Mouse (Mus musculus): ENCODE data around the gene Prelid3b. TPM values are rescaled to one million over a fixed set of nuclear protein-coding genes. Genes with fewer than 3 reads are reported as not detected.
A peak's percentile ranks its signal among the peaks of the same experiment; 100 is the strongest.

Prelid3b gene
- polyA plus RNA-seq, 1 experiment: 46.1 TPM

- no peak overlapping the region for H3K27ac ChIP-seq (ENCODE audit: control insufficient read depth, insufficient read depth, low read depth, low read length)
- H3K36me3 ChIP-seq (ENCODE audit: control insufficient read depth, insufficient read depth, low read length): no peaks in the 10 kb centered on the region
- no peaks in the 10 kb centered on the region for H3K4me1 ChIP-seq (ENCODE audit: control insufficient read depth, insufficient read depth, low read length)
- H3K4me3 ChIP-seq (ENCODE audit: control insufficient read depth, low read depth, low read length): no peak overlapping the region
- TF ChIP-seq POLR2A (IDR thresholded peaks at IDR 0.05; ENCODE audit: control insufficient read depth, low read depth, low read length) (no peak), CTCF (IDR thresholded peaks at IDR 0.05; ENCODE audit: control insufficient read depth, insufficient read depth, insufficient replicate concordance, low read depth, low read length) (no peak)
- no peaks in the 10 kb centered on the region for H3K27me3 ChIP-seq (ENCODE audit: control insufficient read depth, insufficient read depth, low read length)
Observed at GRCm38 (mm10) chr2:174502831-174503460, 30.1 kb upstream of the Prelid3b start.

DNA sequence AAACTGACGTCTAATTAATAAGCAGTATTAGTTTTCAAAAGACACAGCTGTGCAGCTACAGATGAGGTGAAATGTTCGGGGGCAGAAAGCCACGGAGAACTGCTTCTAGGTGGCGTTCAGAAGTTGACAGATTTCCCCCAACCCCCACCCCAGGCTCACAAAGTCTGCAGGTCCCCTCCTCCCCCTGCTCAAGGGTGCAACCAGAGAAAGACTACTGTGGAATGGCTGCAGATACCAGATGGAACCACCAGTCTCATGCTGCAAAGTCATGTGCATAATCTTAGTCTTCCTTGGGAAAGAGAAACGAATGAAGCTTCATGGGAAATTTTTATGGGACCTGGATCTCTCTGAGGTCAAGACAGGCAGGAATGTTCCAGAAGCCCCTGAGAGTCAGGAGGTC, 29.4 kb upstream of the Prelid3b start:
- no peaks in the 10 kb centered on the region for H3K36me3 ChIP-seq (ENCODE audit: control insufficient read depth, insufficient read depth, low read length)
- no peak overlapping the region for H3K27ac ChIP-seq (ENCODE audit: control insufficient read depth, insufficient read depth, low read depth, low read length)
- no peaks in the 10 kb centered on the region for H3K4me1 ChIP-seq (ENCODE audit: control insufficient read depth, insufficient read depth, low read length)
- H3K4me3 ChIP-seq (ENCODE audit: control insufficient read depth, low read depth, low read length): no peak overlapping the region
- TF ChIP-seq POLR2A (IDR thresholded peaks at IDR 0.05; ENCODE audit: control insufficient read depth, low read depth, low read length): no peak
- TF ChIP-seq CTCF (IDR thresholded peaks at IDR 0.05; ENCODE audit: control insufficient read depth, insufficient read depth, insufficient replicate concordance, low read depth, low read length): no peak
- H3K27me3 ChIP-seq (ENCODE audit: control insufficient read depth, insufficient read depth, low read length): no peaks in the 10 kb centered on the region

DNA sequence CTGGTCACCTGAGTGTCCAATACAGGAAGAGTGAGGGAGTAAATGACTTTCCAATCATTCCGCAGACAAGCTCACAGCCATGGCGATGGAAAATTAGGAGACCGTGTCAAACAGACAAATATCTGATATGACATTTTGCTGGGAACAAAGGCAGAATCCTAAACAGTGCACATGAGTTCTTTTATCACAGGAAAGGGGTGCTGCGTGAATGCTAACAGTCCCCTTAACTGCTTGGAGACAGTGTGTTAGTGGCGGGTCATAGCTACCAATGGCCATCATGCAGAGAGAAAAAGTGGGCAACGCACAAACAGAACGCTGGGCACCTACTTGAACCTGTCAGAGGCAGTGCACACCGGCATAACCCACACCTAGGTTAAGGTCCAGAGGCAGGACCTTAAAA, 28.6 kb upstream of the Prelid3b start:
- no peak for TF ChIP-seq POLR2A (IDR thresholded peaks at IDR 0.05; ENCODE audit: control insufficient read depth, low read depth, low read length)
- TF ChIP-seq CTCF (IDR thresholded peaks at IDR 0.05; ENCODE audit: control insufficient read depth, insufficient read depth, insufficient replicate concordance, low read depth, low read length): no peak
- Histone ChIP-seq H3K4me3 (ENCODE audit: control insufficient read depth, low read depth, low read length) (no peak overlapping the region), H3K27me3 (ENCODE audit: control insufficient read depth, insufficient read depth, low read length) (no peaks in the 10 kb centered on the region), H3K36me3 (ENCODE audit: control insufficient read depth, insufficient read depth, low read length) (no peaks in the 10 kb centered on the region), H3K4me1 (ENCODE audit: control insufficient read depth, insufficient read depth, low read length) (no peaks in the 10 kb centered on the region), H3K27ac (ENCODE audit: control insufficient read depth, insufficient read depth, low read depth, low read length) (no peak overlapping the region)

DNA sequence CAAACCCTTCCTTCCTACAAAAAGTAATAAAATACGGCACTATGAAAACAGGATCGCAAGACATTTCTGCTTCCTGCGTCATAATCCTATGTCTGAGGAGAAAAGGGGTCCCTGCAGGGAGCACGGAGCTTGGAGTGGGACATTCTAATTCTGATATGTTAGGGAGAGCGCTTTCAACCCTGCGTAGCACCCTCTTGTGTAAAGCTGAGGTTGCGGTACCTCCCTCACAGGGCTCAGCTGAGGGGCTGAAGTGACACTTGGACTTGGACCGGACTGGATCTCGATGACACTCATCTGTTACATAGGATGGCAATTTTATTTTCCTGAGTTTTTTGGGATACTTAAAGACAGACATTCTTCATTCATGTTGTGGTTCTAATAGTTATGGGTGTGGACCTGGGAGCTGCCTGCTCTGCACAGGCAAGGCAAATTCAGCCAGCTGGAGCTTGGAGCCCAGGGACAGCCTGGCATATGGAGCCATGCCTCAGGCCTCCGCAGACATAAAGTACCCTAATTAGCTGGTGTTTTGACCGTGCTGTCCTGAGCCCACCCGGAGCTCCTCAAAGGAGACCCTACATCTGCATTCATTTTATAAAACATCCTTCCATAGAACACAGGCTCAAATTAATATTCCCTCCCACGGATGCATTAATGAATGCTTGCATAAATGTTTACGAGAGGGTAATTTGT, 28.1 kb upstream of the Prelid3b start:
- TF ChIP-seq POLR2A (IDR thresholded peaks at IDR 0.05; ENCODE audit: control insufficient read depth, low read depth, low read length) (no peak), CTCF (IDR thresholded peaks at IDR 0.05; ENCODE audit: control insufficient read depth, insufficient read depth, insufficient replicate concordance, low read depth, low read length) (no peak)
- no peak overlapping the region for H3K27ac ChIP-seq (ENCODE audit: control insufficient read depth, insufficient read depth, low read depth, low read length)

DNA sequence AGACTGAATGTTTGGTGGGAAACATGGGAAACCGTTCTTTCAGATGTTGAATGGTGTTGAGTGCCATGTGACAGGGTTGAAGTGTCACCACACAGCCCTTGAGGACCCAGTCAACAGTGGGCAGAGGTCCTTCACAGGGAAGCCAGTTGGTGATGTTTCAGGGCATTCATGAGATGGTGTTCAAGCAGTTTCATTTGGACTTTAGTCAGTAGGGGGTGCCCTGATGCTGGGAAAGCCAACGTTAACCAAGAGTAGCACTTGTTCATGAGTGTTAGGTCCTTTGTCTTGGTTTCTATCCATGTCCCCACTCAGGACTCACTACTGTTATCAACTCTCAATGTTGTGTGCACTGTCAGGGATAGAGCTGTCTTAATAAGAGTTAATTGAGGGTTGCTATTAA, 20.0 kb upstream of the Prelid3b start:
- no peaks in the 10 kb centered on the region for H3K27me3 ChIP-seq (ENCODE audit: control insufficient read depth, insufficient read depth, low read length)
- TF ChIP-seq CTCF (IDR thresholded peaks at IDR 0.05; ENCODE audit: control insufficient read depth, insufficient read depth, insufficient replicate concordance, low read depth, low read length): no peak
- TF ChIP-seq POLR2A (IDR thresholded peaks at IDR 0.05; ENCODE audit: control insufficient read depth, low read depth, low read length): no peak
- H3K36me3 ChIP-seq (ENCODE audit: control insufficient read depth, insufficient read depth, low read length): no peaks in the 10 kb centered on the region
- no peak overlapping the region for H3K4me3 ChIP-seq (ENCODE audit: control insufficient read depth, low read depth, low read length)
- H3K27ac ChIP-seq (ENCODE audit: control insufficient read depth, insufficient read depth, low read depth, low read length): no peak overlapping the region
- H3K4me1 ChIP-seq (ENCODE audit: control insufficient read depth, insufficient read depth, low read length): no peaks in the 10 kb centered on the region

More for the DNA sequence above, 28.1 kb upstream of the Prelid3b start:
- Histone ChIP-seq H3K4me1 (ENCODE audit: control insufficient read depth, insufficient read depth, low read length) (no peaks in the 10 kb centered on the region), H3K27me3 (ENCODE audit: control insufficient read depth, insufficient read depth, low read length) (no peaks in the 10 kb centered on the region), H3K36me3 (ENCODE audit: control insufficient read depth, insufficient read depth, low read length) (no peaks in the 10 kb centered on the region), H3K4me3 (ENCODE audit: control insufficient read depth, low read depth, low read length) (no peak overlapping the region)

DNA sequence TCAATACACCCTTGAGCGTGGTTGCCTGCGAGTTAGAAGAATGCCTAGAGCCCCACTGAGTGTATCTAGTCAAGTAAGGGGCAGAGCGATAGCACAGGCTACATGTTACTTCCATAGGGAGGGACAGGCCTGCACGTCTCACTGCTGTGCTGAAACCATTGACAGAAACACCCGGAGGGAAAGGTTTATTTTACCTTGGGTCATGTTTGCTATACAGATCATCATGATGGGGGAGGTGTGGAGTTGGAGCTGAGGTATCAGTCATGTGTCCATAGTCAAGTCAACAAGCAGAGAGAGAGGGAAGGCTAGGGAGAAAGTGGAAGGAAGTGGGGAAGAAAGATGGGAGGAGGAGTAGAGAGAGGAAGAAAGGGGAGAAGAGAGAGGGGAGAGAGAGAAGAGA, 14.1 kb upstream of the Prelid3b start:
- Histone ChIP-seq H3K36me3 (ENCODE audit: control insufficient read depth, insufficient read depth, low read length) (no peaks in the 10 kb centered on the region), H3K27me3 (ENCODE audit: control insufficient read depth, insufficient read depth, low read length) (no peaks in the 10 kb centered on the region), H3K4me3 (ENCODE audit: control insufficient read depth, low read depth, low read length) (no peak overlapping the region), H3K4me1 (ENCODE audit: control insufficient read depth, insufficient read depth, low read length) (no peaks in the 10 kb centered on the region), H3K27ac (ENCODE audit: control insufficient read depth, insufficient read depth, low read depth, low read length) (no peak overlapping the region)
- TF ChIP-seq CTCF (IDR thresholded peaks at IDR 0.05; ENCODE audit: control insufficient read depth, insufficient read depth, insufficient replicate concordance, low read depth, low read length) (no peak), POLR2A (IDR thresholded peaks at IDR 0.05; ENCODE audit: control insufficient read depth, low read depth, low read length) (no peak)

- TF ChIP-seq POLR2A (IDR thresholded peaks at IDR 0.05; ENCODE audit: control insufficient read depth, low read depth, low read length): no peak
- TF ChIP-seq CTCF (IDR thresholded peaks at IDR 0.05; ENCODE audit: control insufficient read depth, insufficient read depth, insufficient replicate concordance, low read depth, low read length): no peak
- Histone ChIP-seq H3K27ac (ENCODE audit: control insufficient read depth, insufficient read depth, low read depth, low read length) (no peak overlapping the region), H3K4me3 (ENCODE audit: control insufficient read depth, low read depth, low read length) (peak overlapping the region; percentile 41), H3K4me1 (ENCODE audit: control insufficient read depth, insufficient read depth, low read length) (peaks cover 8% of the 10 kb centered on the region), H3K36me3 (ENCODE audit: control insufficient read depth, insufficient read depth, low read length) (no peaks in the 10 kb centered on the region), H3K27me3 (ENCODE audit: control insufficient read depth, insufficient read depth, low read length) (no peaks in the 10 kb centered on the region)
Observed at GRCm38 (mm10) chr2:174478746-174479145, 5.9 kb upstream of the Prelid3b start.
